Mouse (Mus musculus) liver, adult 2 months (tissue): ENCODE measurements at regions not wholly inside any gene's neighbourhood (a gene's known extent, or its start where the extent isn't known, plus 50 kb on each side); places are given as distances from the start of the nearest gene placed in this dataset.

Source experiments
- CTCF ChIP-seq: fragments of 200-500 bp; IDR thresholded peaks from 2 replicates; pipeline ENCODE4 v1.5.1; 2011; ENCODE audit warnings: low read depth, low read length, control low read depth
- POLR2A ChIP-seq: fragments of 200-500 bp; IDR thresholded peaks from 2 replicates; pipeline ENCODE4 v1.6.1; 2011; ENCODE audit warnings: low read length, control low read depth; ENCODE audit not compliant: insufficient read depth; ENCODE audit errors: extremely low read depth

DNA sequence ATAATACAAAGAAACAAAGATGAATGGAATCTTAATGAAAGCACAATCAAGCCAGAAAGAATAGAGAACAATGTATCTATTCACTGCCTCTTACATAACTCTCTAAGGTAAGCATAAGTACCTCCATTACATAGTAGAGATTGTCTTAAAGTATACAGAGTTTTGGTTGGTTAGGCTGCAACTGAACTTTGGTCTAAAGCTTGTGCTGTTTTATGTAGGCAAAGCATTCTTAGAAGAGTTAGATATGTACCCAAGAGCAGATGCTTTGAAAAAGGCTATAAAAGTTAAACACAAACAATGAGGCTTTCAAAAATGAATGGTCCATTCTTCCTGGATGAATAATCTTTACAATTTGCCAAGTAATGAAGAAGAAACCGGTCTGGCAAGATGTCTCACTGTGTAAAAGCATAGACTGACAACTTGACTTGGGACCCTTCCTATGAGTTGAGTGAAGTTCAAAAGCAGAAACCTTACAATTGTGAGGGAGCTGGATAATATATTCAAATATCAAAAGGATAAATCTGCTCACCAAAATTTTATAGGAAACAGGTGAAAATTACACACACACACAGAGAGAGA is 2166.1 kb downstream of the Gm37988 start:
- TF ChIP-seq CTCF: no peak
- no peak for TF ChIP-seq POLR2A
